Mouse (Mus musculus): Measurements from ENCODE around the gene Prkg1. TPM values are rescaled to one million over a fixed set of nuclear protein-coding genes. Genes with fewer than 3 reads are reported as not detected.

The Prkg1 gene
- polyA plus RNA-seq, 1 experiment from 2014 or later: 3.2 TPM

Other genes starting within 250 kb of the Prkg1 start
- gene A1cf, start 103.7 kb upstream of the Prkg1 start, polyA plus RNA-seq (2015; fragmentation: Nextera tagmentation; extraction: Ambion mirVana): not detected in 2 replicates